Mouse (Mus musculus) CH12.LX (cell line): ENCODE measurements around the gene Slc30a3. TPM values are rescaled to one million over a fixed set of nuclear protein-coding genes. Genes with fewer than 3 reads are reported as not detected.

Experiments
- DNase-seq: peaks from one replicate; pipeline ENCODE4 v3.0.0-alpha.2; 2013; ENCODE audit errors: extremely low read depth
- H3K27ac ChIP-seq: 2 replicates; pipeline ENCODE4 v1.5.1; 2012; ENCODE audit warnings: low read depth, mild to moderate bottlenecking, control low read depth, moderate library complexity; ENCODE audit not compliant: insufficient read depth
- H3K27me3 ChIP-seq: replicated peaks from 2 replicates; pipeline ENCODE3; 2012; ENCODE audit warnings: inconsistent platforms
- H3K36me3 ChIP-seq, 2 experiments: replicated peaks in 1 of 2; 2 replicates each; pipeline versions ENCODE3 to v1.6.1; 2012; ENCODE audit warnings: inconsistent platforms in 1 of 2, low read length in 1 of 2, mild to moderate bottlenecking in 1 of 2, mixed read lengths in 1 of 2, moderate library complexity in 1 of 2; ENCODE audit not compliant: control insufficient read depth in 1 of 2, insufficient read depth in 1 of 2
- H3K4me1 ChIP-seq, 2 experiments: 2 replicates each; pipeline ENCODE4 v1.6.1; 2012; ENCODE audit warnings: inconsistent platforms in 1 of 2, moderate library complexity in 1 of 2; ENCODE audit not compliant: insufficient read depth in 2 of 2, control insufficient read depth in 1 of 2
- H3K4me2 ChIP-seq: 2 replicates; pipeline ENCODE4 v1.6.1; 2012; ENCODE audit warnings: low read depth, mild to moderate bottlenecking, control low read depth; ENCODE audit not compliant: poor library complexity, insufficient read depth, severe bottlenecking
- H3K4me3 ChIP-seq, 3 experiments: fragments of 150-350 bp in 1 of 3; sonication (generic) in 1 of 3; replicated peaks in 1 of 3; 2 replicates each; pipeline versions ENCODE3 to v1.5.1; 2011 to 2012; ENCODE audit warnings: low read depth in 2 of 3, low read length in 2 of 3, mild to moderate bottlenecking in 2 of 3, moderate library complexity in 2 of 3, control low read depth in 1 of 3, improper control_type of control experiment in 1 of 3, inconsistent platforms in 1 of 3, mixed read lengths in 1 of 3; ENCODE audit not compliant: poor library complexity in 1 of 3
- H3K79me2 ChIP-seq: replicated peaks from 2 replicates; pipeline ENCODE4 v1.6.1; 2012; ENCODE audit warnings: mild to moderate bottlenecking, moderate library complexity; ENCODE audit not compliant: control insufficient read depth, poor library complexity, insufficient read depth, severe bottlenecking; ENCODE audit errors: extremely low read depth
- H3K9ac ChIP-seq: 2 replicates; pipeline ENCODE4 v1.6.1; 2012; ENCODE audit warnings: low read depth, mild to moderate bottlenecking, control low read depth, moderate library complexity; ENCODE audit not compliant: insufficient read depth
- H3K9me3 ChIP-seq: replicated peaks from 2 replicates; pipeline ENCODE3; 2012; ENCODE audit warnings: low read length, inconsistent platforms, mixed read lengths
- BHLHE40 ChIP-seq: IDR thresholded peaks from 2 replicates; pipeline ENCODE4 v1.6.1; 2011; ENCODE audit warnings: mild to moderate bottlenecking, low read depth, low read length, improper control_type of control experiment
- CHD1 ChIP-seq: IDR thresholded peaks from 2 replicates; pipeline ENCODE4 v1.6.1; 2012; ENCODE audit warnings: low read depth, low read length, improper control_type of control experiment, inconsistent platforms
- CHD2 ChIP-seq: IDR thresholded peaks from 2 replicates; pipeline ENCODE4 v1.6.1; 2011; ENCODE audit warnings: low read length, improper control_type of control experiment
- CTCF ChIP-seq, 2 experiments: IDR thresholded peaks in 1 of 2; conservative IDR thresholded peaks in 1 of 2; 2 replicates each; pipeline ENCODE4 v1.5.1; 2011 to 2012; ENCODE audit warnings: low read depth in 2 of 2, low read length in 2 of 2, improper control_type of control experiment in 1 of 2, inconsistent platforms in 1 of 2, mild to moderate bottlenecking in 1 of 2, moderate library complexity in 1 of 2
- E2F4 ChIP-seq: IDR thresholded peaks from 2 replicates; pipeline ENCODE4 v1.6.1; 2011; ENCODE audit warnings: low read depth, low read length, improper control_type of control experiment; ENCODE audit not compliant: insufficient replicate concordance
- EP300 ChIP-seq: IDR thresholded peaks from 2 replicates; pipeline ENCODE4 v1.6.1; 2011; ENCODE audit warnings: low read length, improper control_type of control experiment
- IRF4 ChIP-seq: IDR thresholded peaks from 2 replicates; pipeline ENCODE4 v1.6.1; 2014; ENCODE audit warnings: low read depth, mild to moderate bottlenecking, inconsistent platforms, low read length, improper control_type of control experiment
- JUN ChIP-seq: IDR thresholded peaks from 2 replicates; pipeline ENCODE4 v1.6.1; 2011; ENCODE audit warnings: low read depth, mild to moderate bottlenecking, low read length, improper control_type of control experiment, moderate library complexity; ENCODE audit not compliant: insufficient read depth
- JUND ChIP-seq: conservative IDR thresholded peaks from 2 replicates; pipeline ENCODE4 v1.6.1; 2011; ENCODE audit warnings: low read depth, low read length, improper control_type of control experiment
- MAX ChIP-seq: IDR thresholded peaks from 2 replicates; pipeline ENCODE4 v1.6.1; 2011; ENCODE audit warnings: low read length, improper control_type of control experiment
- MEF2A ChIP-seq: IDR thresholded peaks from 2 replicates; pipeline ENCODE4 v1.6.1; 2014; ENCODE audit warnings: low read depth, mild to moderate bottlenecking, inconsistent platforms, low read length, improper control_type of control experiment, borderline replicate concordance
- NELFE ChIP-seq: IDR thresholded peaks from 2 replicates; pipeline ENCODE4 v1.6.1; 2011; ENCODE audit warnings: low read depth, low read length, improper control_type of control experiment
- NRF1 ChIP-seq: IDR thresholded peaks from 2 replicates; pipeline ENCODE4 v1.6.1; 2014; ENCODE audit warnings: low read depth, mild to moderate bottlenecking, inconsistent platforms, low read length, improper control_type of control experiment, moderate library complexity
- PAX5 ChIP-seq: IDR thresholded peaks from 2 replicates; pipeline ENCODE4 v1.6.1; 2012; ENCODE audit warnings: low read length, inconsistent platforms, mixed read lengths
- POLR2A ChIP-seq: IDR thresholded peaks from 2 replicates; pipeline ENCODE4 v1.6.1; 2011; ENCODE audit warnings: low read depth, mild to moderate bottlenecking, improper control_type of control experiment, low read length
- POLR2AphosphoS2 ChIP-seq: IDR thresholded peaks from 2 replicates; pipeline ENCODE4 v1.6.1; 2011; ENCODE audit warnings: low read depth, low read length, improper control_type of control experiment
- RAD21 ChIP-seq: IDR thresholded peaks from 2 replicates; pipeline ENCODE4 v1.6.1; 2011; ENCODE audit warnings: low read depth, mild to moderate bottlenecking, low read length, improper control_type of control experiment, moderate library complexity
- SIN3A ChIP-seq: IDR thresholded peaks from 2 replicates; pipeline ENCODE4 v1.6.1; 2012; ENCODE audit warnings: low read length, improper control_type of control experiment, inconsistent platforms
- SMC3 ChIP-seq: IDR thresholded peaks from 2 replicates; pipeline ENCODE4 v1.6.1; 2011; ENCODE audit warnings: low read depth, low read length, improper control_type of control experiment
- TCF12 ChIP-seq: IDR thresholded peaks from 2 replicates; pipeline ENCODE4 v1.6.1; 2014; ENCODE audit warnings: low read depth, mild to moderate bottlenecking, inconsistent platforms, low read length, improper control_type of control experiment
- UBTF ChIP-seq: IDR thresholded peaks from 2 replicates; pipeline ENCODE4 v1.6.1; 2012; ENCODE audit warnings: low read depth, mild to moderate bottlenecking, inconsistent platforms, low read length, improper control_type of control experiment, moderate library complexity
- USF2 ChIP-seq: conservative IDR thresholded peaks from 2 replicates; pipeline ENCODE4 v1.6.1; 2011; ENCODE audit warnings: low read depth, low read length, improper control_type of control experiment
- ZKSCAN1 ChIP-seq: IDR thresholded peaks from 2 replicates; pipeline ENCODE4 v1.6.1; 2012; ENCODE audit warnings: low read depth, inconsistent platforms, low read length, improper control_type of control experiment, borderline replicate concordance
- ZNF384 ChIP-seq: IDR thresholded peaks from 2 replicates; pipeline ENCODE4 v1.6.1; 2012; ENCODE audit warnings: low read depth, low read length, improper control_type of control experiment, inconsistent platforms
- dilution Hi-C: fragments of 300-500 bp; cut with MboI; formaldehyde crosslinking; loops from 2 replicates; pipeline ENCODE4 v1.14.3; 2020; ENCODE audit warnings: low sequenced_read_pairs; ENCODE audit not compliant: extremely low pct_unique_long_range_greater_than_20kb, extremely low pct_ligation_motif_present
- in situ Hi-C: fragments of 300-500 bp; cut with MboI; formaldehyde crosslinking; loops from 3 replicates; pipeline ENCODE4 v1.14.3; 2019; ENCODE audit warnings: low sequenced_read_pairs, low pct_ligation_motif_present, low pct_unique_long_range_greater_than_20kb, mixed read lengths
- polyA plus RNA-seq: library from polyadenylated mRNA; unstranded; fragments of >175 nt; gene quantifications from 2 replicates; pipeline ENCODE4 v1.2.1, GENCODE M21; 2012; ENCODE audit warnings: low read depth; ENCODE audit not compliant: insufficient read length
- total RNA-seq, 2 experiments: library from RNA; depleted of rRNA; stranded (reverse); fragments of 300-350 nt in 1 of 2; fragments of >200 nt in 1 of 2; gene quantifications; 2 replicates each; pipeline ENCODE4 v1.2.3; 2012 to 2014

Slc30a3 gene
- total and polyA plus RNA-seq, 3 experiments, result not detected

- no peak for TF ChIP-seq NRF1
- TF ChIP-seq TCF12, result no peak
- no peak for TF ChIP-seq CHD2
- TF ChIP-seq IRF4, result no peak
- TF ChIP-seq SIN3A, result no peak
- TF ChIP-seq POLR2AphosphoS2, result no peak
- no peak for TF ChIP-seq ZKSCAN1
- TF ChIP-seq UBTF, result no peak
- no peak for TF ChIP-seq PAX5
- no peak for TF ChIP-seq JUN
- TF ChIP-seq ZNF384, result no peak
- TF ChIP-seq CTCF (conservative IDR thresholded peaks at IDR 0.05 in 1 of 2, IDR thresholded peaks at IDR 0.05 in 1 of 2; ENCODE audit: low read depth in 2 of 2, low read length in 2 of 2), result no peak
- no peak for TF ChIP-seq EP300
- no peak for TF ChIP-seq NELFE
- TF ChIP-seq RAD21, result no peak
- no peak for TF ChIP-seq JUND
- TF ChIP-seq E2F4, result no peak
- TF ChIP-seq POLR2A, result no peak
- TF ChIP-seq USF2, result no peak
- no peak for TF ChIP-seq CHD1
- TF ChIP-seq, all 38 proteins: peak for 0
- Histone ChIP-seq H3K4me2 (no peak overlapping the region), H3K4me1 (peaks cover 2 to 20% of the 10 kb centered on the region in 2 experiments; a peak in 3 of 4 replicates), H3K9me3 (no peaks in the 10 kb centered on the region), H3K4me3 (no peak overlapping the region), H3K9ac (no peak overlapping the region), H3K27me3 (peaks cover 12% of the 10 kb centered on the region), H3K27ac (no peak overlapping the region), H3K79me2 (no peaks in the 10 kb centered on the region), H3K36me3 (no peaks in the 10 kb centered on the region)
- no peak for DNase-seq
- dilution Hi-C loops, result no loop called here
- in situ Hi-C loops, result no loop called here
These were observed 8.9 kb upstream of the Slc30a3 start for GRCm38 (mm10) chr5:31116912-31117311.

GRCm38 (mm10) chr5:31116354-31116753 is 8.3 kb upstream of the Slc30a3 start, which contains the start of gene Trim54:
Trim54 (plus strand) TSS chr5:31116712.
- Histone ChIP-seq H3K36me3 (no peaks in the 10 kb centered on the region), H3K4me2 (no peak within 1 kb of the TSS), H3K4me3 (no peak within 1 kb of the TSS), H3K79me2 (no peaks in the 10 kb centered on the region), H3K27me3 (peaks cover 12% of the 10 kb centered on the region), H3K27ac (no peak within 1 kb of the TSS), H3K9ac (no peak within 1 kb of the TSS), H3K4me1 (peaks cover 0 to 14% of the 10 kb centered on the region in 2 experiments; a peak in 2 of 4 replicates), H3K9me3 (no peaks in the 10 kb centered on the region)
- no peak for DNase-seq
- in situ Hi-C loops, result no loop called here
- dilution Hi-C loops, result no loop called here
- TF ChIP-seq CHD2 (no peak), IRF4 (no peak), MAX (no peak), JUN (no peak), MEF2A (no peak), BHLHE40 (no peak), USF2 (no peak), ZNF384 (no peak), SIN3A (no peak), E2F4 (no peak), RAD21 (no peak), SMC3 (no peak)
